Mouse (Mus musculus): ENCODE data around the gene Gm28043.

Gene Gm28043

DNA sequence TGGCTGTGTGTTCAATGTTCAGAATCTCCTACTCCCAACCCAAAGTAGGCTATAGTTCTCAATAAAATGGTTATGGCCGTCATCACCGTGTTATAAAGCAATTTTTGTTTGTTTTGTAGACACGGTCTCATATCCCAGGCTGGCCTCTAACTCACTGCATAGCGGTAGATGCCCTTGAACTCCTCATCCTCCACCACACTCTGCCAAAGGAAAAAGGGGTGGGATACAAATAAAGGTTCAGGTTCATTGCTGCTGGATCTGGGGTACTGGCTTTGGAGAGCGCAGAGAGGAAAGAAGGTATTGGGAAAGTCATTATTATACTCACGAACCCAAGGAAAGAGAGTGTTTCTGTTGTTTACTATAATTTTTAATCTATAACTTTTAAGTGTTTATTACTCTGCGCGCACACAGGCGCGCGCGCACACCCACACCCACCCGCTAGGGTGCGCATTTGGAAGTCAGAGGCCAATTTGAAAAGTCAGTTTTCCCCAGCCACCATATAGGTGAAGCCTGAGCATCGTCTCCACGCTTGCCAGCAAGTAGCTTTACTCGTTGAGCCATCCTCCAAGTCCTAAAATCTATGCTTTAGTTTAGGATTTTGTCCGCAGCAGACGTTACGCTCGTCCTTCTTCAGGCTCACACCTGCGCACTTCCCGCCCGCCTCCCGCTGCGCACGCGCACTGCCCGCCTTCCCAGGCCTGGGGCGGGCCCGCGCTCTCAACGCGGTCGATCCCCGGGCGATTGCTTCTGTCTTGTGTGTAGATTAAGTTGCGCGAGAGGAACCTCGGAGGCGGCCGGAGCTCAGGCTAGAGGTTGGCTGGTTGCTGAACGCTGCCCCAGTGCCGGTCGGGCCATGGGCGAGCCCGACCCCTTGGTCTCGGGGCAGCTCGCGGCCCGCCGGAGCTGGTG is at the start of gene Gm28043, which contains the start of gene Rnf8:
TSS of gene Gm28043 (plus strand) at position 762 of the 909 bp plus-strand sequence.
TSS of gene Rnf8 (plus strand) at position 676 of the 909 bp plus-strand sequence.
- peak; percentile 96 to 97 for DNase-seq

DNA sequence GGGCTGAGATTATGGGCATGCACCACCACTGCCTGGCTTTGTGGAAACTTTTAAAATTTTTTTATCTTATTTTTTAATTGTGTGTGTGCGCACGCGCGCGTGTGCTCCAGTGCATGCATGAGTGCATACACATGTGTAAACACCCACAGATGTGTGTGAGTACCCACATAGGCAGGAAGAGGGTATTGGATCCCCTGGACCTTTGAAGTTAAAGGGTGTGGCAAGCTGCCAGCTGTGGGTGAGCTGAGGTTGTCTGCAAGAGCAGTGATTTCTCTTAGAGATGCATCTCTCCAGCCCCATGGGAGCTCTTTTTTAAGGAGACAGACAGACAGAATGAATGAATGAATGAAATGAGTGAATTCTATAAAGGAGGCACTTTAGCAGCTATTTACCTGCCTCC is 49.2 kb upstream of the Gm28043 start:
- DNase-seq, result no peak

DNA sequence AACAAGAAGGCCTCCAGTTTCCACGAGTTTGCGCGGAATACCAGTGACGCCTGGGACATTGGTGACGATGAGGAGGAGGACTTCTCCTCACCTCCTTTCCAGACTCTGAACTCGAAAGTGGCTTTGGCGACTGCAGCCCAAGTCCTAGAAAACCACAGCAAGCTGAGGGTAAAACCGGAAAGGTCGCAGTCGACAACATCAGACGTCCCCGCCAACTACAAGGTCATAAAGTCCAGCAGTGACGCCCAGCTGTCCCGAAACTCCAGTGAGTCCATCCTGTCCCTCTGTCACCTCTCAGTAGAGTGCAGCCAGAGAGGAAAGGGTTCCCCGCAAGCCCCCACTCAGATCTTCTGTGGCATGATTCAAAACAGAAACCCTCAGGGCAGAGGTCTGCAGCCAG is 46.2 kb upstream of the Gm28043 start:
- no peak for DNase-seq

- peak; percentile 31 to 50 for DNase-seq
Observed at GRCm38 (mm10) chr17:29569831-29570230, 44.8 kb upstream of the Gm28043 start.

- no peak for DNase-seq
Observed at GRCm38 (mm10) chr17:29579579-29580126, 35.0 kb upstream of the Gm28043 start.

DNA sequence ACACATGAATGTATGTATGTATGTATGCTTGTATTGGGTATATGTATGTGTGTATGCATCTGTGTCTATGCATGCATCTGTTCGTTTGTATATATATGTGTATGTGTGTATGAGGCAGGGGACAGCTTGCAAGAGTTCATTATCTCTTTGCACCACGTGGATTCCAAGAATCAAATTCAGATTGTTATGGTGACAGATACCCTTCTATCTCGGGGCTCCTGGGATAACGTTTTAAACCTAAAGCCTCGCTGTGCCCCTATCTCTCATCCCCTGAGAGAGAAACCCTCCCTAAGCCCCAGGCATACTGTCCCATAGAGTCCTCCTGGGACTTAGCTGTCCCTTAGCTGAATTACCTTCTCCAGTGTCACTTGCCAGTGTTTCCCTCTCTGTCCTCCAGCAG is 31.1 kb upstream of the Gm28043 start:
- DNase-seq, result no peak

DNA sequence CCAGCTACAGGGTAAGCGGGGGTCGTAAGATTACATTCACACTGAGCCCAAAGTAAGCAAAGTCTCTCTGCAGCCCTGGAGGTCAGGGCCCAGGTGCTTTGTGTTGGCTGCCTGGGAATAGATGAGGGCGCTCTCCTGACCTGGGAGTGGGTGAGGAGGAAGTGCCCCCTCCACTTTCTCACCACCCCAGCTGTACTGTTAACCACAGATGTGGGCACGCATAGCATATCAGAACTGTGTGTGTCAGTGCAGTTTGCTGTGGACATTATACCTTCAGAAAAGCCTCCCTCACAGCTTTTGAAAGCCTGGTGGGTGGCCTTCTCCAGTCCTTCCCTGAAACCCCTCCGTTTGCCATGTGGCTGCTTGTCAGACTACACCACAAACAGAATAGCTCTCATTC is 30.4 kb upstream of the Gm28043 start:
- no peak for DNase-seq

- DNase-seq, result no peak
Observed at GRCm38 (mm10) chr17:29584737-29585136, 29.9 kb upstream of the Gm28043 start.

- no peak for DNase-seq
Observed at GRCm38 (mm10) chr17:29585446-29585845, 29.2 kb upstream of the Gm28043 start.

GRCm38 (mm10) chr17:29586921-29587320 is 27.8 kb upstream of the Gm28043 start:
- no peak for DNase-seq

GRCm38 (mm10) chr17:29589221-29589898 is 25.3 kb upstream of the Gm28043 start:
- peak in 1 of 2 experiments; percentile 34 for DNase-seq

GRCm38 (mm10) chr17:29595891-29596770 is 18.5 kb upstream of the Gm28043 start:
- peak; percentile 76 to 80 for DNase-seq

- DNase-seq, result peak in 1 of 2 experiments; percentile 29
Observed at GRCm38 (mm10) chr17:29596771-29597132, 17.9 kb upstream of the Gm28043 start.

GRCm38 (mm10) chr17:29599051-29599450 is 15.6 kb upstream of the Gm28043 start:
- DNase-seq, result peak in 1 of 2 experiments; percentile 45

DNA sequence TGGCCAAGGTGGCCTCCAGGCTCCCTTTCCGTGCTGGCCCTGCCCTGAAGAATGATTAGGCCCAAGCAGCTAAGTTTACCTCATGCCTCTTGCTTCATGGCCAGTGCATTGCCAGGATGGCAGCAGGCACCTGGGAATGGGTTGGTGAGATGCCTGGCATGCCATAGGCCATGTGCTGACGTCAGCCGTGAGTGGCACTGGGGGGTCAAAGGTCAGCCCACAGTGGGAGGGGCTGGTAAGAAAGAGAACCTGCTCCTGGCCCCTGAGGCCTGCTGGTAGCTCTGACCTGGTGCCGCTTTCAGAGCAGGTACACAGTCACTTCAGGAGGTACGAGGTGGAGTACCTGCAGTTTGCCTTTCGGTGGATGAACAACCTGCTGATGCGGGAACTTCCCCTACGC is 15.1 kb upstream of the Gm28043 start:
- peak in 1 of 2 experiments; percentile 43 for DNase-seq

DNA sequence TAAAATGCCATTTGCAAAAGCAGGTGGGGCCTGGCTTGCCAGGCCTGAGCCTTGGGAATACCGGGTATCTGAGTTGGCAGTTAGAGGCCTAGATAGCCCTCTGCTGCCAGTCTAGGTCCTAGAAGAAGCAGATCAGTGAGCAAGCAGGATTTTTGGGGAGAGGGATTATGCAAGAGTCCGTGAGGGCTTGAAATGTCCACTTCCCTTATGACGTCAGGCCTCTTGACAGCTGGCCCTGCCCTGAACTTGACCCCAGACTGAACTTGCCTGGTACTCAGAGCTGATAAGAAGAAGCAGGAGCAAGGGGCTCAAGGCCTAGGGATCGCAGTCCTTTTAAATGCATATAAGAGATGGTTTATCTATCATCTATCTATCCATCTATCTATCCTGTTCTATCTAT is 13.3 kb upstream of the Gm28043 start:
- DNase-seq, result no peak

DNA sequence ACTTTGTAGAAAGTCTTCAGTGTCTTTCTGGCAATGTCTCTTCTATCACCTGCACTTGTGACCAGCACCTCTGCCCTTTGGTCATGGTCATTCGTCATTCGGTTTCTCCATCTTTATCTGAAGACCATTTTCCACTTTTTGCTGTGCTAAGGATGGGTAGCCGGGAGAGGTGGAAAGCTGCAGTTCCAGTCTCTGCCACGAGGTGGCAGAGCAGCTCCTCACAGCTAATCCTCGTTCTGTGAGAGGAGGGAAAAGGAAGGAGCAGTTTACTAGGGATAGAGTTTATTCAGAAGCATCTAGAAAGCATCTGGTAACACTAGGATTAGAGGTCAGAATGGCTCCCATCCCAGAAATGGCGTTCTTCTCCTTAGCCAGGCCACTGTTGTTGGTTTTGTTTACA is 11.4 kb upstream of the Gm28043 start:
- peak; percentile 94 to 95 for DNase-seq

GRCm38 (mm10) chr17:29613453-29613852 is 1.2 kb upstream of the Gm28043 start:
- peak; percentile 34 to 47 for DNase-seq

DNA sequence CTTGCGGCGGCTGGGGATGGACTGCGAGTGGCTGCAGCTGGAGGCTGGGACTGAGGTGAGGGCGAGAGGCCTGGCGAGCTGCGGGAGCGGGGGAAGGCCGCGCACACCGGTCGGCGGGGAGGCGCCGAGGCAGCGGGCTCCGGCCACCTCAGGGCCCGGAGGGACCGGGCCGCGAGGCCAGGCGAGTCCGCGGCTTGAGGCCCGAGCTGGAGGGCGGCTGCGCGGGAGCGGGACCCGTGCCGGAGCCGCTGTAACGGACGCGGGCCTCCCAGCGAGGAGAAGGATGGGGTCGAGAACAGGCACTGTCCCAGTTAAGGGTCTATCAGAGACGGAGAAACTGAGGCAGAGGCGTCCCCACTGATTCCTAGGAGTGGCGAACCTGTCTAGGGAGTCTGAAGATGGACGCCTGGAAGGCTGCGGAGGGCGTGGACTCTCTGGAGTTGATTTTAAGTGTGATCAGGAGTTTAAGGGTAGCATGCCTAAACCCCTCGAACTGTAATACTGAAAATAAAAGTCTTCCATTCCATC is 412 bp downstream of the Gm28043 start:
- DNase-seq, result no peak

DNA sequence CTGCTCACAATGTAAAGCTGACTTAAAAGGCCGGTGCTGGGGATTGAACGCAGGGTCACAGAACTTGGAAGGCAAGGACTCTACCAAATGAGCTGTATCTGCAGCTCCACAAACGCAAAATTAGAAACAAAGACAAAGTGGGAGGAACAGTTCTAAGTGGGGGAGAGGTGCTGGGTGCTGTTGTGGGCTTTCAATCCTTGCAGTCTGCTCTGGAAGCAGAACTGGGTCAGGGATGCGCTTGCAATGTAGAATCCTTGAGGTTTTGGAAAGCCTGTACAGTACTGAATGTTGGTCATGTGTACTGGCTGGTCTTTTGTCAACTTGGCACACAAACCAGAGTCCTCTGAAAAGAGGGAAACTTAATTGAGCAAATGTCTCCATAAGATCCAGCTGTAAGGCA is 940 bp downstream of the Gm28043 start:
- DNase-seq, result no peak

DNA sequence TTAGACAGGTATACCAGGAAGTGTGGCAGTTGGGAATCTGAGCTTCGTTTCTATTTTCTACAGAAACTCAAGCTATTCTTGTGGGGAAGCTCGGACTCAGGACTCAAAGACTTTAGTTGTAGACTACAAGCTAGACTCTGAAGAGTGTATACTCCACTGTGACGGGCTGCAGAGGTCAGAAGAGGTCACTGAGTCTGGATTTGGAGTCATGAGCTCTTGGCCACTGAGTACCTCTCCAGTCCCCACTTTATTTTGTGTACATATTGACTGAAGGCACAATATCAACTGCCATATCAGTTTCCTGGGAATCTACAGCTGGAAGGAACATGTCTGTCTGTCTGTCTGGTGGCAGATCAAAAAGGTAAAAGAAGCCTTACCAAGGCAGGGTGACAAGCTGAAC is 4.6 kb downstream of the Gm28043 start:
- no peak for DNase-seq

GRCm38 (mm10) chr17:29623488-29623887 is 8.8 kb downstream of the Gm28043 start:
- no peak for DNase-seq
